Mouse (Mus musculus) retina, postnatal 1 day (tissue): ENCODE measurements at regions not wholly inside any gene's neighbourhood (a gene's known extent, or its start where the extent isn't known, plus 50 kb on each side); places are given as distances from the start of the nearest gene placed in this dataset.
"Not testable (repeated sequence)": the region's sequence is repeated elsewhere in the genome, so short reads cannot be mapped to it uniquely, and the experiment has no call there.

Source experiments
- DNase-seq: peaks from one replicate; pipeline ENCODE4 v3.0.0-alpha.2; 2012

- no peak for DNase-seq
Measured at GRCm38 (mm10) chrX:76077781-76078180, 186.3 kb upstream of the Cldn34b3 start.

- DNase-seq: no peak
Measured at GRCm38 (mm10) chrX:76082670-76083069, 181.4 kb upstream of the Cldn34b3 start.

GRCm38 (mm10) chrX:76110763-76111474 is 153.2 kb upstream of the Cldn34b3 start:
- DNase-seq: no peak

- DNase-seq: no peak
Measured at GRCm38 (mm10) chrX:76116086-76116485, 148.0 kb upstream of the Cldn34b3 start.

GRCm38 (mm10) chrX:76116562-76116961 is 147.5 kb upstream of the Cldn34b3 start:
- no peak for DNase-seq

GRCm38 (mm10) chrX:76120936-76121335 is 143.2 kb upstream of the Cldn34b3 start:
- DNase-seq: no peak

GRCm38 (mm10) chrX:76123355-76123754 is 140.7 kb upstream of the Cldn34b3 start:
- peak; percentile 38 for DNase-seq

GRCm38 (mm10) chrX:76137729-76138128 is 126.4 kb upstream of the Cldn34b3 start:
- no peak for DNase-seq

GRCm38 (mm10) chrX:76141022-76141421 is 123.1 kb upstream of the Cldn34b3 start:
- no peak for DNase-seq

- DNase-seq: not testable (repeated sequence)
Measured at GRCm38 (mm10) chrX:76174806-76175205, 89.3 kb upstream of the Cldn34b3 start.

GRCm38 (mm10) chrX:76181446-76182148 is 82.5 kb upstream of the Cldn34b3 start:
- DNase-seq: no peak

- DNase-seq: no peak
Measured at GRCm38 (mm10) chrX:76200607-76201006, 63.5 kb upstream of the Cldn34b3 start.

GRCm38 (mm10) chrX:76201366-76201765 is 62.7 kb upstream of the Cldn34b3 start:
- peak; percentile 31 for DNase-seq
